Mouse (Mus musculus) effector memory CD4-positive, alpha-beta T cell, adult 7 months (primary cell): ENCODE data around the gene Olfr357. TPM values are rescaled to one million over a fixed set of nuclear protein-coding genes. Genes with fewer than 3 reads are reported as not detected.

Experiments
- polyA plus RNA-seq: library from polyadenylated mRNA; unstranded; fragments of 100-300 nt; shearing (Covaris generic); gene quantifications from one replicate; pipeline ENCODE4 v1.2.1, GENCODE M21; 2017

Olfr357 gene
- polyA plus RNA-seq: not detected

DNA sequence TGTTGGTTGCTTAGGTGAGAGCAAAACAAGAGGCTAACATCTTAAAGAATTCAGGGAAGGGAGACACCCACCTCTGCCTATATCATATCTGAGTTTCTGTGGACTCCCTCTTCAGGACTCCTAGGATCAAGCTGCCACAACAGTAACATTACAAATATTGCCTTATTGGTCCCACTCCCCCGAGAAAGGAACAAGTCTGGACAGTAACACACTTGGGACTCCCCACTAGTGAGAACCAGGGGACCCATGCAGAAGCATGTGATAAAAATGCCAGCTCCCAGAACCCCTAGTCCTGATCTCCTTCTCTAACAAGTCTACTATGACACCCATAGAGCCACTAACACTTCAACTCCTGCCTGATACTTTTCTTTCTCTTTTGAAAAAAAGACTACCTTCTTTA lies at the start of gene Olfr357:
TSS of gene Olfr357 (plus strand) at position 301 of the 400 bp plus-strand sequence.

DNA sequence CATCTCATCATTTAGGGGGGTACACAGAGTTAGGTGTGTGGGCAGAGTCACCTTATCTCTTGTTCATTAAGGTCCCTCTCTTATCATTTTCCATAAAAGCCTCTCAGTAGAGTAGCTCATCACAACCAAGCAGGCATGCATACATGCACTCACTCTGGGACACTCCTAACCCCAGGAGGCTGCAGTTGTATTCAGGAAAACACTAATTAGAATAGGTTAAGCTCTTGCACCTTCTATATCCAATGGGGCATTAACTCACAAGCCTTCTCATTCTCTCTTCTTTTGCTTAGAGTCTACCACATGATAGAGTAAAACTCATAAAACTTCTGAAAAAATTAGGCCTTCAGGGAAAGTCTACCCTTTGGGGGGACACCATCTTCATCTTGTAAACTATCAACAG lies 15.6 kb downstream of the Olfr357 start, which contains the start of gene Olfr358:
TSS of gene Olfr358 (minus strand) at position 101 of the 400 bp plus-strand sequence.

Other genes with a start within 250 kb of the Olfr357 start
- not detected for gene Olfr348, start 209.6 kb upstream of the Olfr357 start, polyA plus RNA-seq
- not detected for gene Olfr50, start 203.3 kb upstream of the Olfr357 start, polyA plus RNA-seq
- not detected for gene Olfr3, start 176.8 kb upstream of the Olfr357 start, polyA plus RNA-seq
- not detected for gene Olfr350, start 147.5 kb upstream of the Olfr357 start, polyA plus RNA-seq
- gene Olfr351, start 131.2 kb upstream of the Olfr357 start, polyA plus RNA-seq: not detected
- gene Olfr352, start 125.4 kb upstream of the Olfr357 start, polyA plus RNA-seq: 0.18 TPM
- gene Olfr353, start 100.9 kb upstream of the Olfr357 start, polyA plus RNA-seq: not detected
- gene Olfr354, start 88.1 kb upstream of the Olfr357 start, polyA plus RNA-seq: 0.16 TPM
- 0.62 TPM for gene Olfr355, start 64.9 kb upstream of the Olfr357 start, polyA plus RNA-seq
- gene Olfr356, start 56.7 kb upstream of the Olfr357 start, polyA plus RNA-seq: not detected
- not detected for gene Olfr358, start 15.5 kb downstream of the Olfr357 start, polyA plus RNA-seq
- gene Olfr360, start 71.9 kb downstream of the Olfr357 start, polyA plus RNA-seq: not detected
- 0.27 TPM for gene Olfr361, start 95.5 kb downstream of the Olfr357 start, polyA plus RNA-seq
- gene Olfr362, start 124.1 kb downstream of the Olfr357 start, polyA plus RNA-seq: not detected
- not detected for gene Olfr364-ps1, start 145.5 kb downstream of the Olfr357 start, polyA plus RNA-seq
- gene Olfr365, start 194.4 kb downstream of the Olfr357 start, polyA plus RNA-seq: not detected
- gene Olfr366, start 217.7 kb downstream of the Olfr357 start, polyA plus RNA-seq: not detected